Mouse (Mus musculus) G1E (cell line): ENCODE results near the gene Ccnt1. TPM values are rescaled to one million over a fixed set of nuclear protein-coding genes. Genes with fewer than 3 reads are reported as not detected.
"Not testable (repeated sequence)": the region's sequence is repeated elsewhere in the genome, so short reads cannot be mapped to it uniquely, and the experiment has no call there.

Experiments
- ATAC-seq: 2 replicates; pipeline ENCODE4 v1.8.0; 2016; ENCODE audit warnings: mild to moderate bottlenecking; ENCODE audit not compliant: insufficient number of reproducible peaks, poor library complexity, low FRiP score, severe bottlenecking; ENCODE audit errors: extremely low read depth
- DNase-seq: peaks from one replicate; pipeline ENCODE4 v3.0.0; 2012; ENCODE audit warnings: low spot score
- H3K27me3 ChIP-seq: 2 replicates; pipeline ENCODE4 v1.6.1; 2012; ENCODE audit warnings: mild to moderate bottlenecking, low read length, inconsistent platforms; ENCODE audit not compliant: insufficient read depth
- H3K36me3 ChIP-seq: replicated peaks from 2 replicates; pipeline ENCODE3; 2012; ENCODE audit warnings: mild to moderate bottlenecking, inconsistent platforms
- H3K4me1 ChIP-seq: 2 replicates; pipeline ENCODE4 v1.6.1; 2012; ENCODE audit warnings: low read depth, low read length, inconsistent platforms, mixed read lengths; ENCODE audit not compliant: insufficient read depth
- H3K4me3 ChIP-seq: 2 replicates; pipeline ENCODE4 v1.5.1; 2012; ENCODE audit warnings: low read depth, mild to moderate bottlenecking, inconsistent platforms, low read length, moderate library complexity, mixed read lengths
- H3K9me3 ChIP-seq: replicated peaks from 2 replicates; pipeline ENCODE4 v1.6.1; 2012; ENCODE audit warnings: inconsistent platforms
- CTCF ChIP-seq: IDR thresholded peaks from 2 replicates; pipeline ENCODE4 v1.5.1; 2012; ENCODE audit warnings: low read depth, low read length, inconsistent platforms, mixed read lengths
- GATA1 ChIP-seq: IDR thresholded peaks from 2 replicates; pipeline ENCODE4 v1.6.1; 2012; ENCODE audit warnings: borderline replicate concordance, low read length, inconsistent platforms, mixed read lengths
- GATA2 ChIP-seq: IDR thresholded peaks from 2 replicates; pipeline ENCODE4 v1.6.1; 2012; ENCODE audit warnings: low read depth, low read length, inconsistent platforms, borderline replicate concordance
- POLR2AphosphoS5 ChIP-seq: IDR thresholded peaks from 2 replicates; pipeline ENCODE4 v1.6.1; 2012; ENCODE audit warnings: low read depth, low read length, inconsistent platforms; ENCODE audit not compliant: insufficient replicate concordance
- TAL1 ChIP-seq: conservative IDR thresholded peaks from 2 replicates; pipeline ENCODE4 v1.6.1; 2012; ENCODE audit warnings: low read depth, low read length, inconsistent platforms, mixed read lengths
- polyA plus RNA-seq: library from polyadenylated mRNA; stranded (reverse); fragments of >175 nt; gene quantifications from 2 replicates; pipeline ENCODE4 v1.2.3, GENCODE M21; 2012
- total RNA-seq, 2 experiments: library from RNA; stranded (forward) in 1 of 2; stranded (reverse) in 1 of 2; fragments of 200-1000 nt in 1 of 2; fragments of >200 nt in 1 of 2; fragmentation: Nextera tagmentation in 1 of 2; gene quantifications; 2 replicates each; pipeline ENCODE4 v1.2.3; 2014 to 2017

The Ccnt1 gene
- total and polyA plus RNA-seq, 3 experiments = 6.4 to 78.2 (median 76.1) TPM

GRCm38 (mm10) chr15:98587751-98588150 lies 17.0 kb upstream of the Ccnt1 start:
- no peak overlapping the region for H3K4me3 ChIP-seq
- no peak for TF ChIP-seq TAL1
- TF ChIP-seq GATA2 = no peak
- TF ChIP-seq GATA1 = no peak
- no peak for TF ChIP-seq CTCF
- no peak for TF ChIP-seq POLR2AphosphoS5
- no peaks in the 10 kb centered on the region for H3K9me3 ChIP-seq
- peaks cover 13% of the 10 kb centered on the region for H3K4me1 ChIP-seq
- ATAC-seq = no peak
- no peak for DNase-seq
- H3K36me3 ChIP-seq = no peaks in the 10 kb centered on the region
- peaks cover 39% of the 10 kb centered on the region for H3K27me3 ChIP-seq

DNA sequence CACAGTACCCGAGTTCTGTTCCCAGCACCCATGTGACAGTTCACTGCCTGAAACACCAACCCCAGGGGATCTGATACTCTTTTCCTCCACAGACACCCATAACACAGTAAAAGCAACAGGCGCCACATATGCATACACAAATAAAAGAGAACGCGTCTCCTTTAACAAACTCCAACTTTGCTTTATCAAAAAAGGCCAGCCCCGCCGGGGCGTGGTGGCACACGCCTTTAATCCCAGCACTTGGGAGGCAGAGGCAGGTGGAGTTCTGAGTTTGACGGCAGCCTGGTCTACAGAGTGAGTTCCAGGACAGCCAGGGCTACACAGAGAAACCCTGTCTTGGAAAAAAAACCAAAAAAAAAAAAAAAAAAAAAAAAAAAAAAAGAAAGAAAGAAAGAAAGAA lies 15.4 kb upstream of the Ccnt1 start:
- not testable (repeated sequence) for H3K4me3 ChIP-seq, ATAC-seq, DNase-seq, H3K9me3 ChIP-seq, H3K36me3 ChIP-seq
- H3K27me3 ChIP-seq = peaks cover 30% of the 10 kb centered on the region
- H3K4me1 ChIP-seq = peaks cover 13% of the 10 kb centered on the region

DNA sequence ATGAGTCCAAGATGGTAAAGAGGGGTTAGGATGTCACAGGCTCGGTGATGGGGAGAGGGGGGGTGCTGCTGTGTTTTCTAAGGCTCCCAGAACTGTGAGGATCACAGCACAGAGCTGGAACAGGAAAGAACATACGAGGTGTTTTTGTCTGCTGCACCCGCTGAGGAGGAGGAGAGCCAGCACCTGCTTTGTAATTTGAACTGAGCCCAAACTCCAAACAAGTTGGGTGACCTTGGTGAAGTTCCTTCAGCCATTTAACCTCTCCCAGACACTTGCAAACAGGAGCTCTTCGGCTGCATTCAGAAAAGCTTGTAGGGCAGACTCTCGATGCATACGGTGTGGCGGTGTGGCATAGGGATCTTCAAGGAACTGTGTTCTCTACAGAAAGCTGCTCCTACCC lies 14.7 kb upstream of the Ccnt1 start:
- no peak for ATAC-seq
- H3K4me3 ChIP-seq = no peak overlapping the region
- peaks cover 23% of the 10 kb centered on the region for H3K27me3 ChIP-seq
- no peak for TF ChIP-seq CTCF
- no peak for TF ChIP-seq POLR2AphosphoS5
- peaks cover 13% of the 10 kb centered on the region for H3K4me1 ChIP-seq
- H3K36me3 ChIP-seq = no peaks in the 10 kb centered on the region
- DNase-seq = no peak
- no peaks in the 10 kb centered on the region for H3K9me3 ChIP-seq

GRCm38 (mm10) chr15:98582996-98583395 lies 12.3 kb upstream of the Ccnt1 start:
- Histone ChIP-seq H3K4me3 (no peak overlapping the region), H3K4me1 (peaks cover 11% of the 10 kb centered on the region), H3K27me3 (peaks cover 29% of the 10 kb centered on the region), H3K36me3 (no peaks in the 10 kb centered on the region), H3K9me3 (no peaks in the 10 kb centered on the region)
- no peak for ATAC-seq
- TF ChIP-seq GATA1 (no peak), GATA2 (no peak), TAL1 (no peak), CTCF (no peak), POLR2AphosphoS5 (no peak)
- no peak for DNase-seq

DNA sequence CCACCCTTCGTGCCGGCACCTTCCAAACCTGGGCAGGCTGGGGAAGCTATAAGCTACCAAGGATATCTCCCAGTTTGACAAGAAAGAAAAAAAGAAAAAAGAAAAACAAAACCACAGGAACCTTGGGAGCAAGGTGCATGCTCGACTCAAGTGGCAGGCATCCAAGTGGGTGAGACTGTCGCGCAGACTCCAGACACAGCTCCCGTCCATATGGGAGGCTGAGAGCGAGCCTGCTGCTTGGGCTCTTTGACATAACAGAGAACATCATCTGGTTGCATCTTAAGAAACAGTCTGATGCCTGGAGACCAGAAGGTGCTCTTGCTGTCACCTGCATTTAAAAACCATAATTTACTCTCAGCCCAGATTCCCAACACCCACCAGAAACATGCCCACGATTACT lies 11.7 kb upstream of the Ccnt1 start:
- Histone ChIP-seq H3K4me3 (no peak overlapping the region), H3K4me1 (peaks cover 5% of the 10 kb centered on the region), H3K9me3 (no peaks in the 10 kb centered on the region), H3K27me3 (peaks cover 35% of the 10 kb centered on the region), H3K36me3 (no peaks in the 10 kb centered on the region)
- no peak for DNase-seq
- TF ChIP-seq GATA2 = no peak
- TF ChIP-seq TAL1 = no peak
- TF ChIP-seq POLR2AphosphoS5 = no peak
- TF ChIP-seq CTCF = no peak
- TF ChIP-seq GATA1 = no peak
- no peak for ATAC-seq

GRCm38 (mm10) chr15:98579795-98580464 lies 9.2 kb upstream of the Ccnt1 start:
- DNase-seq (no peak), ATAC-seq (no peak)
- Histone ChIP-seq H3K9me3 (no peaks in the 10 kb centered on the region), H3K4me3 (no peak overlapping the region), H3K27me3 (peaks cover 39% of the 10 kb centered on the region), H3K36me3 (no peaks in the 10 kb centered on the region), H3K4me1 (peaks cover 3% of the 10 kb centered on the region)
- no peak for TF ChIP-seq GATA2
- TF ChIP-seq GATA1 = no peak
- no peak for TF ChIP-seq TAL1
- no peak for TF ChIP-seq POLR2AphosphoS5
- no peak for TF ChIP-seq CTCF

- Histone ChIP-seq H3K9me3 (no peaks in the 10 kb centered on the region), H3K27me3 (peaks cover 39% of the 10 kb centered on the region), H3K4me3 (no peak overlapping the region), H3K36me3 (no peaks in the 10 kb centered on the region), H3K4me1 (no peaks in the 10 kb centered on the region)
- DNase-seq (no peak), ATAC-seq (no peak)
- TF ChIP-seq POLR2AphosphoS5 (no peak), GATA1 (no peak), TAL1 (no peak), CTCF (no peak), GATA2 (no peak)
Observed at GRCm38 (mm10) chr15:98579310-98579709, 8.6 kb upstream of the Ccnt1 start.
